14 mouse cellular contexts compared by ENCODE assay signal in the genomic region with DNA sequence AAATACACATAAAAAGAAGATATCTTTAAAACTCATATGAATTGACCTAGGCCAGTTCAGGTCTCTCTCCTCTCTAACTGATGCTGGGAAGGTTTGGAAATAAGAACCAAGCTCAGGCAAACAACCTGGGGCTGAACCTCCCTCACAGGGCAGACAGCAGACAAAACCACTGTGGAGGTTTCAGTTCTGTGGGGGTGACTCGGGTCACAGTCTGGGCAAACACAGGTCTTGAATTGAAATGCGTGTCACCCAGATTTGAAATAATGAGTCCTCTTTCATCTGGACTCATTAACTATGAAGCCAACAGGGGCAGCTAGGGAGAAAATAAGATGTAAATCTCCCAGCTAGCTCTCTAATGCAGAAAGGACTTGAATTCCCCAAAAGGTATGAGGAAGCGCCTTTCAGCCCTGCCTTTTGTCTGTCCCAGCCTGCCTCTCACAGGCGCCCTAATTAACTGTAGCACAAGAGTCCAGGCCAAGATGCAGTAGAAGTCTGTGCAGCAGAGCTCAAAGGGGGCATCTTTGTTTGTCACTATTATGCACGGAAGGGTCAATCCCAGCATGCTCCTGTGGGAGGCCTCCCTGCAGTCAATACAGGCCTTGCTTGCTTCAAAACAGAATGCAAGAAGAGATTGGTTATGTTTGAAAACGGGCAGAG.
DNase-seq lines count a peak whose midpoint lies in the region; ATAC-seq lines count a peak whose summit lies in the region.
"Had no signal": no experiment of that assay in that cellular context is flagged by ENCODE, and none has a peak within 500 bp of the region (broad histone marks: within the 10 kb centered on the region; RNA-seq: fewer than 3 reads in every experiment).

No protein-coding gene starts in this region.

- H3K9ac ChIP-seq in hindbrain, embryonic 16.5 days (ENCODE audit: low read depth, low read length) = no peak overlapping the region
- no peak overlapping the region for H3K9ac ChIP-seq in forebrain, embryonic 14.5 days (ENCODE audit: low read length)
- H3K9ac ChIP-seq in midbrain, embryonic 16.5 days (ENCODE audit: low read depth, low read length) = no peak overlapping the region
- H3K9ac ChIP-seq: liver, embryonic 13.5 days had no signal

- WGBS in hindbrain, embryonic 10.5 days = 22% methylated on average over 6 of the region's 6 CpGs
- WGBS in hindbrain, embryonic 16.5 days = 18% methylated on average over 6 of the region's 6 CpGs
- 2% methylated on average over 6 of the region's 6 CpGs for WGBS in forebrain, embryonic 14.5 days
- WGBS in midbrain, embryonic 16.5 days = 7% methylated on average over 6 of the region's 6 CpGs

- H3K36me3 ChIP-seq in hindbrain, embryonic 10.5 days = no peaks in the 10 kb centered on the region
- H3K36me3 ChIP-seq in hindbrain, embryonic 16.5 days (ENCODE audit: control insufficient read depth, insufficient read depth, low read length) = no peaks in the 10 kb centered on the region
- no peaks in the 10 kb centered on the region for H3K36me3 ChIP-seq in forebrain, embryonic 14.5 days (ENCODE audit: control insufficient read depth, insufficient read depth, low read length)
- H3K36me3 ChIP-seq in midbrain, embryonic 16.5 days (ENCODE audit: control insufficient read depth, insufficient read depth, low read length) = no peaks in the 10 kb centered on the region
- H3K36me3 ChIP-seq: liver, embryonic 13.5 days had no signal

- peak overlapping the region; percentile 79 for H3K27ac ChIP-seq in hindbrain, embryonic 10.5 days
- no peak overlapping the region; the same call in 1 of the 2 replicates for H3K27ac ChIP-seq in hindbrain, embryonic 16.5 days (ENCODE audit: low read depth, low read length)
- H3K27ac ChIP-seq in forebrain, embryonic 14.5 days (ENCODE audit: low read depth, low read length) = peak overlapping the region; percentile 45
- H3K27ac ChIP-seq in midbrain, embryonic 16.5 days (ENCODE audit: low read length) = peak overlapping the region; percentile 60
- H3K27ac ChIP-seq: liver, embryonic 13.5 days; macrophage had no signal

- peaks cover 27% of the 10 kb centered on the region for H3K4me1 ChIP-seq in hindbrain, embryonic 10.5 days (replicated peaks)
- peaks cover 2% of the 10 kb centered on the region; the same call in 1 of the 2 replicates for H3K4me1 ChIP-seq in hindbrain, embryonic 16.5 days (ENCODE audit: control insufficient read depth, insufficient read depth, low read depth, low read length)
- H3K4me1 ChIP-seq in forebrain, embryonic 14.5 days (ENCODE audit: control insufficient read depth, insufficient read depth, low read length) = peaks cover 24% of the 10 kb centered on the region
- H3K4me1 ChIP-seq in midbrain, embryonic 16.5 days (ENCODE audit: control insufficient read depth, insufficient read depth, low read length) = peaks cover 10% of the 10 kb centered on the region
- H3K4me1 ChIP-seq: liver, embryonic 13.5 days had no signal

- H3K4me3 ChIP-seq in hindbrain, embryonic 10.5 days = no peak overlapping the region; the same call in 1 of the 2 replicates
- no peak overlapping the region for H3K4me3 ChIP-seq in hindbrain, embryonic 16.5 days (ENCODE audit: low read length)
- no peak overlapping the region for H3K4me3 ChIP-seq in forebrain, embryonic 14.5 days (ENCODE audit: low read depth, low read length)
- no peak overlapping the region for H3K4me3 ChIP-seq in midbrain, embryonic 16.5 days (ENCODE audit: low read depth, low read length)
- H3K4me3 ChIP-seq: liver, embryonic 13.5 days had no signal

- no peak overlapping the region for H3K4me2 ChIP-seq in hindbrain, embryonic 16.5 days (ENCODE audit: low read length)
- no peak overlapping the region for H3K4me2 ChIP-seq in forebrain, embryonic 14.5 days (ENCODE audit: low read length)
- no peak overlapping the region for H3K4me2 ChIP-seq in midbrain, embryonic 16.5 days (ENCODE audit: low read length)
- H3K4me2 ChIP-seq: liver, embryonic 13.5 days had no signal

- 0 out of 2 replicates have a peak, but pooled peaks cover 4% of the 10 kb centered on the region for H3K27me3 ChIP-seq in hindbrain, embryonic 10.5 days (ENCODE audit: insufficient read depth, poor library complexity, severe bottlenecking)
- H3K27me3 ChIP-seq in hindbrain, embryonic 16.5 days (replicated peaks; ENCODE audit: control insufficient read depth, insufficient read depth, low read length) = no peaks in the 10 kb centered on the region
- no peaks in the 10 kb centered on the region for H3K27me3 ChIP-seq in forebrain, embryonic 14.5 days (replicated peaks; ENCODE audit: control insufficient read depth, insufficient read depth, low read length)
- H3K27me3 ChIP-seq in midbrain, embryonic 16.5 days (ENCODE audit: control insufficient read depth, insufficient read depth, low read depth, low read length) = no peaks in the 10 kb centered on the region
- H3K27me3 ChIP-seq: liver, embryonic 13.5 days had no signal

- peak; percentile 34 for DNase-seq in hindbrain, embryonic 10.5 days (ENCODE audit: low spot score)
- DNase-seq in embryo, embryonic 10 days (ENCODE audit: low spot score) = peak; percentile 56
- peak; percentile 82 for DNase-seq in forebrain, embryonic 14.5 days (ENCODE audit: low spot score)
- no peak for DNase-seq in yolk sac, embryonic 10.5 days (ENCODE audit: low spot score)
- no peak for DNase-seq in thymus, postnatal 10 days (ENCODE audit: low spot score in 2 of 2)
- DNase-seq in adipocyte (ENCODE audit: low spot score) = no peak
- DNase-seq: cerebellum, postnatal 36 days; gastrocnemius, postnatal 25 days; kidney, postnatal 25 days; liver, embryonic 13.5 days; right cerebral cortex, postnatal 25 days had no signal

- H3K9me3 ChIP-seq in hindbrain, embryonic 10.5 days = no peaks in the 10 kb centered on the region
- H3K9me3 ChIP-seq in hindbrain, embryonic 16.5 days (ENCODE audit: control insufficient read depth, low read length) = no peaks in the 10 kb centered on the region
- no peaks in the 10 kb centered on the region for H3K9me3 ChIP-seq in forebrain, embryonic 14.5 days (replicated peaks; ENCODE audit: control insufficient read depth, low read length)
- H3K9me3 ChIP-seq in midbrain, embryonic 16.5 days (replicated peaks; ENCODE audit: control insufficient read depth, low read length, poor library complexity, severe bottlenecking) = no peaks in the 10 kb centered on the region
- H3K9me3 ChIP-seq: liver, embryonic 13.5 days had no signal

- ATAC-seq in hindbrain, embryonic 16.5 days = no peak
- ATAC-seq in forebrain, embryonic 14.5 days = peak; percentile 75
- peak; percentile 62; the same call in 1 of the 2 replicates for ATAC-seq in midbrain, embryonic 16.5 days

Comparison
In these comparisons a context has a peak if more than half of its experiments do, and no peak if none do; other contexts are left out.
1. DNase-seq: peak in hindbrain, embryonic 10.5 days (single experiment), embryo, embryonic 10 days (single experiment) and forebrain, embryonic 14.5 days (single experiment); none in yolk sac, embryonic 10.5 days (single experiment), thymus, postnatal 10 days (0 of 2) and adipocyte (single experiment).